Mouse (Mus musculus) testis, adult 2 months (tissue): Measurements from ENCODE around the gene Rhov.

Source experiments
- CTCF ChIP-seq: fragments of 200-500 bp; IDR thresholded peaks from 2 replicates; pipeline ENCODE4 v1.5.1; 2012; ENCODE audit warnings: low read depth, mild to moderate bottlenecking, inconsistent platforms, low read length, moderate library complexity; ENCODE audit not compliant: control insufficient read depth, insufficient read depth, insufficient replicate concordance
- POLR2A ChIP-seq: fragments of 200-500 bp; IDR thresholded peaks from 2 replicates; pipeline ENCODE4 v1.6.1; 2012; ENCODE audit warnings: low read depth, mild to moderate bottlenecking, inconsistent platforms, low read length, moderate library complexity; ENCODE audit not compliant: control insufficient read depth

DNA sequence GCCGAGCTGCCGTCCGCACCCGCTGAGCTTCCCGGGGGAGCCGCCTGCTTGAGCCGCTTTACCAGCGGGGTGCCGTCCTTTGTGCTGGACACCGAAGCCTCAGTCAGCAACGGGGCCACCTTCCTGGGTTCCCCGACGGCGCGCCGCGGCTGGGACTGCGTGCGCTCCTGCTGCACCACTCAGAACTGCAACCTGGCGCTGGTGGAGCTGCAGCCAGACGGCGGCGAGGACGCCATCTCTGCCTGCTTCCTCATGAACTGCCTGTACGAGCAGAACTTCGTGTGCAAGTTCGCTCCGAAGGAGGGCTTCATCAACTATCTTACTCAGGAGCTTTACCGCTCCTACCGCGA, 33.2 kb downstream of the Rhov start:
- TF ChIP-seq CTCF (no peak), POLR2A (no peak)
